Mouse (Mus musculus) hindbrain, embryonic 13.5 days (tissue): ENCODE measurements around the gene F11. TPM values are rescaled to one million over a fixed set of nuclear protein-coding genes. Genes with fewer than 3 reads are reported as not detected.

Experiments
- ATAC-seq: fragments of 200-750 bp; cut with Nextera tagmentation; 2 replicates; pipeline ENCODE4 v1.8.0; 2017; ENCODE audit warnings: moderate TSS enrichment; ENCODE audit not compliant: low FRiP score
- H3K27ac ChIP-seq: fragments of 300-500 bp; sonication (generic); 2 replicates; pipeline ENCODE4 v1.5.1; 2015; ENCODE audit warnings: inconsistent platforms, mild to moderate bottlenecking, moderate library complexity
- H3K27me3 ChIP-seq: fragments of 300-500 bp; sonication (generic); 2 replicates; pipeline ENCODE4 v1.6.1; 2015; ENCODE audit warnings: mild to moderate bottlenecking, inconsistent platforms
- H3K36me3 ChIP-seq: fragments of 300-500 bp; sonication (generic); 2 replicates; pipeline ENCODE4 v1.6.1; 2015; ENCODE audit warnings: mild to moderate bottlenecking, inconsistent platforms
- H3K4me1 ChIP-seq: fragments of 300-500 bp; sonication (generic); replicated peaks from 2 replicates; pipeline ENCODE4 v1.6.1; 2015; ENCODE audit warnings: inconsistent platforms
- H3K4me2 ChIP-seq: fragments of 300-500 bp; sonication (generic); 2 replicates; pipeline ENCODE4 v1.6.1; 2015; ENCODE audit warnings: inconsistent platforms, mild to moderate bottlenecking, moderate library complexity
- H3K4me3 ChIP-seq: fragments of 300-500 bp; sonication (generic); 2 replicates; pipeline ENCODE4 v1.5.1; 2015; ENCODE audit warnings: mild to moderate bottlenecking, inconsistent platforms
- H3K9ac ChIP-seq: fragments of 300-500 bp; sonication (generic); 2 replicates; pipeline ENCODE4 v1.6.1; 2015; ENCODE audit warnings: mild to moderate bottlenecking, inconsistent platforms
- H3K9me3 ChIP-seq: fragments of 300-500 bp; sonication (generic); 2 replicates; pipeline ENCODE4 v1.6.1; 2016; ENCODE audit warnings: inconsistent platforms
- WGBS: fragments of 180-500 bp; shearing (Covaris S2); methylation state at CpG from one replicate; pipeline ENCODE4 v1.1.7; 2015; 5-methylcytosine and 5-hydroxymethylcytosine counted together
- polyA plus RNA-seq: library from polyadenylated mRNA; unstranded; fragments of >200 nt; fragmentation: Nextera tagmentation; extraction: Ambion mirVana; gene quantifications from 2 replicates; pipeline ENCODE4 v1.2.1, GENCODE M21; 2015

The F11 gene
- not detected in 2 replicates for polyA plus RNA-seq

DNA sequence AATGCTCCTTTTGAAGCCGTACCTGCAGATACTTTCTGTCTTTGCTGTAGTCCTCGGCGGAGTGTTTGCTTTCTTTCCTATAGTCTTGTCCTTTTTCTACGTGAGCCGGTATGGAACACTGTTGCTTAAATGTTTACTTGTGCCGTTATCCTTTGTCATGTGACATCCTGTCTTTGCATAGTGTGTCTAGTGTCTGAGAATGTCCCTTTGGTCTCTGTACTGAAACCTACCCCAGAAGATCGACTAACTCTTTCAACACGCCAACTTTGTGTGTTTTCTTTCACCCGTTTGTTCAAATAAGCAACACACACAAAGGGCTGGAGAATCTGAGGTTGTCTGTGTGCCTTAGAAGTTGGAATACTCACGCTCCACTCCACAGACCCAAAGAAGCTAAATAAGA is at the start of gene F11:
F11 (minus strand) TSS at position 112 of the 400 bp plus-strand sequence.
- H3K9me3 ChIP-seq: peaks cover 6% of the 10 kb centered on the region; the same call in 1 of the 2 replicates
- no peak within 1 kb of the TSS for H3K4me2 ChIP-seq
- H3K4me1 ChIP-seq: no peaks in the 10 kb centered on the region
- no peak within 1 kb of the TSS for H3K4me3 ChIP-seq
- 86% methylated on average over 10 of the region's 10 CpGs for WGBS
- no peaks in the 10 kb centered on the region for H3K27me3 ChIP-seq
- no peak within 1 kb of the TSS for H3K9ac ChIP-seq
- no peak for ATAC-seq
- H3K36me3 ChIP-seq: no peaks in the 10 kb centered on the region
- H3K27ac ChIP-seq: no peak within 1 kb of the TSS

DNA sequence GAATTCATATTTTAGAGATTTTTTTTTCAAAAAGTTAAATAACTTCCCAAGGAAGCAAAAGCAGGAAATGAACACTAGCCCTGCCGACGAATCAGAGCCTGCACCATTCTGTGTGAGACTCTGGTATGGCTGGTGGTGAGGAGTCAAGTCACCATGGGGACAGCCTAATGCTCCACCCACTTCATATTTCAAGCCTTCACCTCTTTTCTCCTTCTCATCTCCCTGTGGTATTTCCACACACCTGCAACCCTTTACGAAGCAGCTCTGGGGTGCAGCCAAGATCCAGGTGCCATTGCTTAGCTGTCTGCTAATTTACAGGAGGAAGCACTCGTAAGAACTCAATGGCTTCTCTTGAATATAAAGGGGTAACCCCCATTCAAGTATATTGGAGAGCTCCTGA is 49.1 kb upstream of the F11 start:
- H3K9ac ChIP-seq: no peak overlapping the region
- no peak overlapping the region for H3K4me3 ChIP-seq
- ATAC-seq: no peak

DNA sequence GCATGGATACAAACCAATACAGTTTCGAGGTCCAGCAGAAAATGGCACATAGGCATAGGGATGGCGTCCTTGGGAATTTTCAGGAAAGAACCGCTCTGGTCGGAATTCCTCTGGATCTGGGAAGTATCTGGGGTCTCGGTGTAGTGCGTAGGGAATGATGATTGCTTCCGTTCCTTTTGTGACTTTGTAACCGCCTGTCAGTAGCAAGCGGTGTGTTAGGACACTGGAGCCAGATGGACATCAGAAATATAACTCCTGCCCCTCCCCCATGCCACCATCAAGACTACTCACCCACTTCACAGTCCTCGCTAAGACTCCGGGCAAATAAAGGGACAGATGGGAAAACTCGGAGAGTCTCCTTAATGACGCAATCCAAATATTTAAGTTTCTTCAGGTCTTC is 46.5 kb upstream of the F11 start, which contains the start of gene Gm45753:
Gm45753 (minus strand) TSS at position 101 of the 400 bp plus-strand sequence.
- no peaks in the 10 kb centered on the region for H3K9me3 ChIP-seq
- ATAC-seq: no peak
- H3K27ac ChIP-seq: no peak within 1 kb of the TSS
- WGBS: 91% methylated on average over 13 of the region's 13 CpGs
- no peak within 1 kb of the TSS for H3K4me3 ChIP-seq
- H3K4me2 ChIP-seq: no peak within 1 kb of the TSS
- no peaks in the 10 kb centered on the region for H3K27me3 ChIP-seq
- no peaks in the 10 kb centered on the region for H3K36me3 ChIP-seq
- no peak within 1 kb of the TSS for H3K9ac ChIP-seq
- H3K4me1 ChIP-seq: no peaks in the 10 kb centered on the region

More for the DNA sequence above, 49.1 kb upstream of the F11 start:
- WGBS: 87% methylated on average over 4 of the region's 4 CpGs
- no peaks in the 10 kb centered on the region for H3K4me1 ChIP-seq
- no peak overlapping the region for H3K4me2 ChIP-seq
- no peaks in the 10 kb centered on the region for H3K27me3 ChIP-seq
- H3K9me3 ChIP-seq: no peaks in the 10 kb centered on the region
- no peak overlapping the region for H3K27ac ChIP-seq
- H3K36me3 ChIP-seq: no peaks in the 10 kb centered on the region

DNA sequence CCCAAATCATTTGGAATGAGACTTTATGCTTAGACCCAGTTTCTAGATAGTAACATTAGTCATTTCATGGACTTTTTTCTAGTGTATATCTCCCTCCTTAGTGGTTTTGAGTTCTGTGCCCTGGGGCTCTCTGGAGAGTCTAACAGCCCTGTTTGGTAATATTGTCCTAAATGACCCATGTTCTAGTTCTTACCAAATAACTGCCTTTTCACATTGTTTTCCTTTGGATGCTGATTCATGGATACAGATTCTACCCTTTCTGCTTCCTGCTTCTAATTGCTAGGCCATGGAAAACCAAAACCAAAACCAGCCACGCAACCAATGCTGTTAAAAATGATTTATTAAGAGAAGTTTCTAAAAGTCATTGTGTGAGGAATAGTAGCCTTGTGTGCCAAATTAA is 43.6 kb upstream of the F11 start:
- no peak overlapping the region for H3K4me3 ChIP-seq
- ATAC-seq: no peak
- WGBS: 76% methylated on average over 1 of the region's 1 CpGs

DNA sequence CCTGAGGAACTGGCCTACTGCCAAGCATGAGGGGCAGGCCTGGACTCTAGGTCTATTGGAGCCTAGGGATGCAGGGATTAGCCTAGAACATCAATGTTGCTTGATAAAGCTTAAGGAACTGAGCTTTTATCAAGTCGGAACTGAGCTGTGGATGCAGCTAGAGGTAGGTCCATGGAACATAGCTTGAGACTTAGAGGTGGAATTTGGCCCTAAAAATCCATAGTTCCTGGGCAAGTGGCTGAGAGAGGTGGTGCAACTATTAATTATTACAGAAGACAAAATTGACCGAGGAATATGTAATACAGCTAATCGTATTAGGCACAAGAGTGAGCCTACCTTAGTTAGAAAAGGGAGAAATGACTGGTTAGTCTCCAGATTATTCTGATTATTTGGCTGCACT is 42.5 kb upstream of the F11 start:
- Histone ChIP-seq H3K9ac (no peak overlapping the region), H3K27me3 (no peaks in the 10 kb centered on the region), H3K4me2 (no peak overlapping the region), H3K36me3 (no peaks in the 10 kb centered on the region), H3K9me3 (no peaks in the 10 kb centered on the region), H3K27ac (no peak overlapping the region), H3K4me3 (no peak overlapping the region), H3K4me1 (no peaks in the 10 kb centered on the region)
- 89% methylated on average over 3 of the region's 3 CpGs for WGBS
- ATAC-seq: no peak

More for the DNA sequence above, 43.6 kb upstream of the F11 start:
- H3K27ac ChIP-seq: no peak overlapping the region
- H3K9me3 ChIP-seq: no peaks in the 10 kb centered on the region
- H3K4me2 ChIP-seq: no peak overlapping the region
- no peak overlapping the region for H3K9ac ChIP-seq
- no peaks in the 10 kb centered on the region for H3K4me1 ChIP-seq
- H3K36me3 ChIP-seq: no peaks in the 10 kb centered on the region
- H3K27me3 ChIP-seq: no peaks in the 10 kb centered on the region

DNA sequence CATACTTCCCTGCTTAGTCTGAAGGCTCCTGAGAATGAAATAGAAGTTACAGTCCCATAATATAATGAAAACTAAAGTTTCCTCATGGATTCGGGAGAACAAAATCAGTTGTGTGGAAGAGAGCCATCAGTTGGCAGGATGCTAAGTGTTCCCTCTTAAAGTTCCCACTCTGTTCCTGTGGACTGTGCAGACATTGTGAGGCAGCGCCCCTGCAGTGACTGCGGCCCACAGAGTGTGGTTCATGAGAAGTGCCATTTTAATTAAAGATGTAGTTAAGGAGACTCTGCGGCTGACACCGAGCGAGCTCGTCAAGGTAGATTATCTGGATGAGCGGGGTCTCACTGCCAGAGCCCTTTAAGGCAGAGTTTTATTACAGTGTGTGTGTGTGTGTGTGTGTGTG is 40.6 kb upstream of the F11 start:
- H3K9ac ChIP-seq: no peak overlapping the region
- no peak overlapping the region for H3K27ac ChIP-seq
- H3K4me3 ChIP-seq: no peak overlapping the region
- no peaks in the 10 kb centered on the region for H3K27me3 ChIP-seq
- no peaks in the 10 kb centered on the region for H3K4me1 ChIP-seq
- no peaks in the 10 kb centered on the region for H3K36me3 ChIP-seq
- 74% methylated on average over 8 of the region's 8 CpGs for WGBS
- H3K4me2 ChIP-seq: no peak overlapping the region
- no peaks in the 10 kb centered on the region for H3K9me3 ChIP-seq
- ATAC-seq: no peak

DNA sequence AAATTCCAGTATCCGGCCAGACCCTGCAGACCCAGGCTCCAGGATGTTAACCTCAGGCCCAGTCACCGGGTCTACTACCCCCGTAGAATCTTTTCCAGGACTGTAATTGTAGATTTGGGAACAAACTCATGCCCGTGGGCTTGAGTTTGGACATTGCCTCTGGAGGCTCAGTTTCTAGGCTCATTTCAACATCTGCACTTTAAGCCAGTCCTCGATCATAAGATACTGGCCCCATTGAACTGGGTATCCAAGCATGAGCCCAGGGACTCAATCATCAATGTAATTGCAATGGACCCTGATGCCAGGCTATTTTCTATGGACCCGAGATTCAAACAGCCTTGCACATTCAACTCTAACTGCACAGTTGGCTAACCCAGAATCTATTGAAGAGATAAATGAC is 33.4 kb upstream of the F11 start:
- Histone ChIP-seq H3K4me3 (no peak overlapping the region), H3K4me1 (no peaks in the 10 kb centered on the region), H3K36me3 (no peaks in the 10 kb centered on the region), H3K27me3 (no peaks in the 10 kb centered on the region), H3K9me3 (no peaks in the 10 kb centered on the region), H3K27ac (no peak overlapping the region), H3K4me2 (no peak overlapping the region), H3K9ac (no peak overlapping the region)
- no peak for ATAC-seq
- WGBS: 96% methylated on average over 6 of the region's 6 CpGs

DNA sequence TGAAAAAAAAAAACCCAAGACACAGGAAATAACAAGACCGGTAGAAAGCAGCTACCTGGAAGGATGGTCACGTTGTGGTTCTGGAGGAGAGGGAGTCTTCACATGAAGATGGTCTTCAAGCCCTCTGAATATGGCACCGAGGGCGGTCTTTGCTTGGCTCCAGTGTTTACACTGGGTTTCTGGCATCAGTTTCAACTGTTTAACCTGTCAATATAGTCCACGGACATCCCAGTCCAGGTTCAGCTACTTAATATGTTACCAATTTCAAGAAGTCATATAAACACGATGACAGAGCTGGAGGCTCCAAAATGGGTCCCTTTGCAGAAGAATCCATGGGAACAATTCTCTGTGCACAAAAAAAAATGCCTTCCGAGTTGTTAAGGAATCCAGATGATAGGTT is 32.9 kb upstream of the F11 start, which contains the start of gene Klkb1:
Klkb1 (minus strand) TSS at position 173 of the 400 bp plus-strand sequence.
- Histone ChIP-seq H3K4me2 (no peak within 1 kb of the TSS), H3K4me1 (no peaks in the 10 kb centered on the region), H3K27me3 (no peaks in the 10 kb centered on the region), H3K36me3 (no peaks in the 10 kb centered on the region), H3K9ac (no peak within 1 kb of the TSS), H3K9me3 (no peaks in the 10 kb centered on the region), H3K27ac (no peak within 1 kb of the TSS), H3K4me3 (no peak within 1 kb of the TSS)
- no peak for ATAC-seq
- WGBS: 93% methylated on average over 7 of the region's 7 CpGs

DNA sequence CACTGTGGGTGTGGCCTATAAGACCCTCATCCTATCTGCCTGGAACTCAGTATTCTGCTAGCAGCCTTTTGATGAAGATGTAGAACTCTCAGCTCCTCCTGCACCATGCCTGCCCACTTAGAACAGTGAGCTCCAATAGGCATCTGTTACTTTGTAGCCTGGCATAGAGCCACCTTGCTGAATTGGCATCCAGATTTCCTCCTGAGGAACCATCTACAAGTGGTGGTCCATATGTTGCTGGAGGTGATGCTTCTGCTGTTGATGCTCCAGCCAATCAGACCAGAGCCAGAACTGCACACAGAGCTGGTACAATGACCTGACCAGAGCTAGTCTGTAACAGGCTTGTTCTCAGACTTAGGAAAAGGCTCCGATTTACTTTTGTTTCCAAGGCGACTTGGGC is 30.0 kb upstream of the F11 start:
- 77% methylated on average over 2 of the region's 2 CpGs for WGBS

DNA sequence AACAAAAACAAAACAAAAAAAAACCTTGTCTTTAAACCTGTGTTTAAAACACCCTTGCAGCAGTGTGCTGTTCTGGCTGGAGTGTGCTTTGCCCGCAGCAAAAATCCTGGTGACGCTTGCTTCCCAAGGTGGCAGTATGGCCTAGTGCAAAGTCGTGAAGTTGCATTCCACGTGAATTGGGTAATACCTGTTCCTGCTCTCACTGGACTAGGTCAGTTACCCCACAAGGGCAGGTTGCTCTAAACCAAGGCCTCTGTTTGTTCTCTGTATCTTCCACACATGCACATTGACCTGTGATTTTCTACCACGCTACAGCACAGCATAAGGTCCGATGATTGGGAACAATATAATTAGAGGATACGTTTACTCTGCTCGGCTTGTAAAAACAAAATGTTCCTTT is 19.8 kb upstream of the F11 start:
- Histone ChIP-seq H3K4me2 (no peak overlapping the region), H3K9me3 (no peaks in the 10 kb centered on the region), H3K9ac (no peak overlapping the region), H3K27me3 (no peaks in the 10 kb centered on the region), H3K36me3 (no peaks in the 10 kb centered on the region), H3K4me1 (no peaks in the 10 kb centered on the region), H3K27ac (no peak overlapping the region), H3K4me3 (no peak overlapping the region)
- ATAC-seq: no peak
- 82% methylated on average over 8 of the region's 8 CpGs for WGBS

More for the DNA sequence above, 30.0 kb upstream of the F11 start:
- ATAC-seq: no peak
- H3K9ac ChIP-seq: no peak overlapping the region
- no peaks in the 10 kb centered on the region for H3K4me1 ChIP-seq
- no peak overlapping the region for H3K4me3 ChIP-seq
- no peaks in the 10 kb centered on the region for H3K36me3 ChIP-seq
- no peaks in the 10 kb centered on the region for H3K27me3 ChIP-seq
- H3K27ac ChIP-seq: no peak overlapping the region
- H3K4me2 ChIP-seq: no peak overlapping the region
- no peaks in the 10 kb centered on the region for H3K9me3 ChIP-seq

DNA sequence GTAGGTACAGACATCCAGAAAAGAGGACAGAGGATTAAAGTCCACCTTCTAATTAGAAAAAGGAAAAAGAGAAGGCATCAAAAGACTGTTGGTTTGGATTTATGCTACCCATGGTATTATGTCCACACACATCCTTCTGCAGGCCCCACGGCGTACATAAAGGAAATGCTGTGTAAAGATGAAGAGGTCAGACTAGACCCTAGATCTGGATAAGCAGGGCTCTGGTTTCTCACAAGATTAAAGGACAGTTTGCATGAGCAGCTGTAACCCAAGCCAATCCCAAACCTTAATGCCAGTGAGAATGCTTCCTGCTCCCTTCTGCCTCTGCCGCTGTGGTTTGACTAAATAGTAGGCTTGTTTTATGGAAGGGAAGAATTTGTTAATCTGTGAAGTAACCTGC is 15.6 kb upstream of the F11 start:
- Histone ChIP-seq H3K27ac (no peak overlapping the region), H3K9me3 (no peaks in the 10 kb centered on the region), H3K36me3 (no peaks in the 10 kb centered on the region), H3K9ac (no peak overlapping the region), H3K27me3 (no peaks in the 10 kb centered on the region), H3K4me2 (no peak overlapping the region), H3K4me1 (no peaks in the 10 kb centered on the region), H3K4me3 (no peak overlapping the region)
- no peak for ATAC-seq
- 88% methylated on average over 3 of the region's 3 CpGs for WGBS

DNA sequence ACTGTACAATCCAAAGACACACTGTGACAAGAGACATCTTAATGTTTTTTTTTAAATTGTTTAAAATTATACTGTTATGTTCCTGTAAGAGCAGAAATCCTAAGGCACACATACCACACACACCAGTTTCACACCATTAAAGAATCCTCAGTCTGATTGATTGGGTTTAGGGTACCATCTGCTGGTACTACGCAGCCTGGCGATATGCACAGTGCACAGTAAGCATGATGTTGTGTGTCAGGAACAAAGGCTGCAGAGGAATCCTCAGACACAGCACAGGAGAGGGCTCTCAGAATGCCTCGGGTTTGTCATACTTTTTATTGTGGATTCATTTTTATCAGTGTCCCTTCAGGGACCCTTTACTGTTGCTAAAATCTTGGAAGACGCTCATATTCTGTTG is 12.5 kb upstream of the F11 start:
- Histone ChIP-seq H3K4me2 (no peak overlapping the region), H3K4me3 (no peak overlapping the region), H3K27me3 (no peaks in the 10 kb centered on the region), H3K4me1 (no peaks in the 10 kb centered on the region), H3K9ac (no peak overlapping the region), H3K36me3 (no peaks in the 10 kb centered on the region), H3K27ac (no peak overlapping the region), H3K9me3 (no peaks in the 10 kb centered on the region)
- no peak for ATAC-seq
- WGBS: 82% methylated on average over 4 of the region's 4 CpGs

DNA sequence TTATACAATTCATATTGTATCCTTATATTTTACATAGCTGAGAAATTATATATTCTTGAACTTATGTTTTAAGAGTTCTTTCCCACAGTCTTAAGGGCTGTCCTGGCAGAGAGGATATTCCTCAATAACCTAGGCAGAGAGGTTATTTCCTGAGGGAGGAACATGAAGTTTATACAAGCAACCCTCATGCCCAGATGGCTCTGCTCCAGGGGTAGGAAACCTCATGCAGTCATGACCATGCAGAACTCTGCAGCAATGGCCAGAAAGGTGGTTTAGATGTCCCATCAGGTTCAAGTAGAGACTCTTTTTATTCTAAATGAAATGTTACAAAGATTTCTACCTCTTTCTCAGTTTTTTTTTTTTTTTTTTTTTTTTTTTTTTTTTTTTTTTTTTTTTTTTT is 7.2 kb upstream of the F11 start:
- Histone ChIP-seq H3K27me3 (no peaks in the 10 kb centered on the region), H3K9ac (no peak overlapping the region), H3K36me3 (no peaks in the 10 kb centered on the region), H3K4me3 (no peak overlapping the region), H3K4me2 (no peak overlapping the region), H3K9me3 (peaks cover 6% of the 10 kb centered on the region; the same call in 1 of the 2 replicates), H3K27ac (no peak overlapping the region), H3K4me1 (no peaks in the 10 kb centered on the region)
- ATAC-seq: no peak
